Mouse (Mus musculus): Measurements from ENCODE around the gene Cdk4.
"Not testable (repeated sequence)": the region's sequence is repeated elsewhere in the genome, so short reads cannot be mapped to it uniquely, and the experiment has no call there.

The Cdk4 gene

DNA sequence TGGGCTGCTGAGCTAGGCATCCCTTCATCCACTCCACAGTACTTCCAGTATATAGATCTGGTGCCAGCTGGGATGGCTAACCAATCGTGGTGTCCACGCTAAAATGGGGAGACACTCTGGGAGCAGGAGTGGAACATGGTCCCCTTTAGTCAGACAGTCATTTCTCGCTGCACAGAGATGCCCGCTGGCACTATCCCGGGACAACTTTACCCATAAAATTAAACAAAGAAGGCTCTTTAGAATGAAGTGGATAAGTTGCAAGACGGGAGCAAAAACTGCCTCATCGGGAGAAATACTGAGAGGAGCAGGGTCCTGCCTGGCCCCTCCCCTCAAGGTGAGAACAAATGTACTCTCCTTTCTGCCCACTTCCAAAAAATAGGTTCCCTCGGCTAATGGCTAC, 4.6 kb upstream of the Cdk4 start:
- DNase-seq: no peak

DNA sequence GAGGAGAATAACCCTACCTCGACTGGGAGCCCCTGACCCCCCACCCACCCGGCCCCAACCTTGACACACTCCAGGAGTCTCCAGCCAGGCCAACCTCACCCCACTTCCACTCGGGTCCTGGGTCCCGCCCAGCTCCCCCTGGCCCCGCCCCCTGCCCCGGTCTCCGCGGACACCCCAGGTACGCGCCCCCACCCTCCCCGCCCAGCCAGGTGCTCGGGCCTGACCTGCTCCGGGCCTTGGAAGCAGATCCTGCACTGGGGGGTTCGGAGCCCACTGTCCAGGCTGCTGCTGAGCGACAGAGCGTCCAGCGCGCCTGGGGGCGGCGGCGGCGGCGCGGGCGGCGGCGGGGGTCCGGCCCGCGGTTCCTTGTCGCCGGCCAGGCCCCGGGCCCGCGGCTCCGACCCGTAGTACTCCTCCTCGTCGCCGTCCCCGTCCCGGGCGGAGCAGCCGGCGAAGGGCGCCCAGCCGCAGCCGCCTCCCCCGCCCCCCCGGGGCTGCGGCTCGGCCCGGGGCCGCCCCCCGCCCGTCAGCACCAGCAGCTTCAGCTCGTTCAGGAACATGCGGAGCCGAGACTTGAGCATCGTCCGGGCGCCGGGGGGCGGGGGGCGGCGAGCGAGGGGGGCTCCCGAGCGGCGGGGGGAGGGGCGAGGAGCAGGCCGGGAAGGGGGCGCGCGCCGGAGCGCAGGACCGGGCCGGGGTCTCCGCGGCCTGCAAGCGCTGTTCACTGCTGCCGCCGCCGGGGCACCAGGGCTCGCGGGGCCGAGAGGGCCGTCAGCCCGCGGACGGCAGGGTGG, 4.0 kb upstream of the Cdk4 start:
- DNase-seq: peak; percentile 63

DNA sequence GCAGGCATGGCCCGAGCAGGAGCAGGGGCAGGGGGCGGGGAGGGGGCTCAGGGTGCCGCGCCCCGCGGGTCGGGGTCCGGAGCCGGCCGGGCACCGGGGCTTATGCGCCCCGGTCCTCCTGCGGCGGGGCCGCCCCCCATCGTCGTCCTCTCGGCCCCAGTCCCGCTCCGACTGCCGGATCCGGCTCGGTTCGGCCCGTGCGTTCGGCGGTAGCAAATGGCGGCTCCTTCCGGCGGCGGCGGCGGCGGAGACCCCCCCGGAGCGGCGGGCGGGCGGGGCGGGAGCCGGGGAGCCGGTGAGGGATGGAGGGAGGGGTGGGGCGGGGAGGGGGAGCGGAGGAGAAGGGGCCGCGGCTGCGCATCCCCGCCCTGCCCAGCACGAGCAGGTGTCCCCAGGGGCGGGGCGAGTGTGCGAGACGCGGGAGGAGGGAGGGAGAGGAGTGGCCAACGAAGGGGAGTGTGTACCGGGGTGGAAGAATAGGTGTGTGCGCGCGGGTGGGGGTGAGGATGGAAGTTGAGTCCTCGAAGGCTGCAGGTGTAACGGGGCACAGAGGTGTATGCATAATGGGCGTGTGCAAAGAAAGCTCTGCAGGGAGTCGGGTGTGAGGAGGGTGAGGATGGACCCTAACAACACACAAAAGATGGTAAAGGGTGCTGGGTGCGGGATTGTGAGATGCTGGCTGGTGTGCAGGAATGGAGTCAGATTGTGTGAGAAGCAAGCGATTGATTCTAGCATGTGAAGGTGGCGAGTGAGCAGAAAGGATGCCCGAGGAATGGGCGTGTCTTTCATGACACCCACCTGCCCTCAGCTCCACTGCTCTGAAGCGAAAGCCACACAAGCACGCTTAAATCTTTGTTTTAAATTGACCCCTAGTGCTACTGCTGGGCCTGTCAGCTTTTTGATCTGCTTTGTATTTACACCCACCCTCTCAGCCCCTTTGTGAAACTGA, 3.1 kb upstream of the Cdk4 start, which contains the start of gene March9:
TSS of gene March9 (minus strand) at position 217 of the 949 bp plus-strand sequence.
- peak; percentile 95 for DNase-seq

DNA sequence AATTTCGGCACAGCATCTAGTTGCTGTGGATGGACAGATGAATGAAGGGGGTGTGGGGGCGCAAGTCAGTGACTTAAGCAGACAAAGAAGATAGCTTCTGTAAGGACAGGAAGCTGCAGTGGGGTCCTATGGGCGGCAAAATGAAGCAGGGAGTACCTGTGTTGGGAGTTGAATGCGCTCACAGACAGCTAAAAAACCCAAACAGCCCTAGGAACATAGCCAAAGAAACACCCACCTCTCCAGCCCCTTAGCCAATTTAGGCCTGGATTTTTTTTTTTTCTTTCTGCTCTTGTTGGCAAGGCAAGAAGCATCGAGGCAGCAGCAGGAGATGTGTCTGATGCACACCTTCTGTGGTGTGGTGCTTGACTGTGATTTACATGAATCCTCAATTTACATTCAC, 2.2 kb upstream of the Cdk4 start:
- DNase-seq: peak; percentile 67

DNA sequence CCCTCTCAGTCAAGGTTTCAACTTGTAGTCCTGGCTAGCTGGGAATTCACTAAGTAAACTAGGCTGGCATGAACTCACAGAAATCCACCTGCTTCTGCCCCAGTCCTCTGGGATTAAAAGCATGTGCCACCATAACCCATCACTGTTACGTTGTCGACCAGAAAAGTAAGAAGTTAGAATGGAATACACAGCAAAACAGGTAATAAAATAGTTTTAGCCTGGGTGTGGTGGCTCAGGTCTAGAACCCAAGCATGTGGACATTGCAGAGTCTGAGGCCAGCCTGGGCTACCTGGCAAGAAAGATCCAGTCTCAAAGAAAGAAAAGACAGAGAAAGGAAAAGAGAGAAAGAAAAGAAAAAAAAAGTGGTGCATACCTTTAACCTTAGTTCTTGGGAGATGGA, 1.8 kb upstream of the Cdk4 start:
- DNase-seq: no peak

DNA sequence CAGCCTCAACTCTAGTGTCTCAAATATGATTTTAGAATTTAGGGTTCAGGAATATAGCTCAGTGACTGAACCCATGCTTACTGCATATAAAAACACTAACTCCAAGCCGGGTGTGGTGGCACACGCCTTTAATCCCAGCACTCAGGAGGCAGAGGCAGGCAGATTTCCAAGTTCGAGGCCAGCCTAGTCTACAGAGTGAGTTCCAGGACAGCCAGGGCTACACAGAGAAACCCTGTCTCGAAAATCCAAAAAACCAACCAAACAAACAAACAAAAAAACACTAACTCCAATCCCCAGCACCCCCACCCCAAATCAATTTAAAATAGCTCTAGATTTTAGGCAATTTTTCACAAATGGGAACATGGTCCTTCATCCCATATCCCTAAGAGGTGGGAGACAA, 1.2 kb upstream of the Cdk4 start:
- DNase-seq: peak; percentile 66

DNA sequence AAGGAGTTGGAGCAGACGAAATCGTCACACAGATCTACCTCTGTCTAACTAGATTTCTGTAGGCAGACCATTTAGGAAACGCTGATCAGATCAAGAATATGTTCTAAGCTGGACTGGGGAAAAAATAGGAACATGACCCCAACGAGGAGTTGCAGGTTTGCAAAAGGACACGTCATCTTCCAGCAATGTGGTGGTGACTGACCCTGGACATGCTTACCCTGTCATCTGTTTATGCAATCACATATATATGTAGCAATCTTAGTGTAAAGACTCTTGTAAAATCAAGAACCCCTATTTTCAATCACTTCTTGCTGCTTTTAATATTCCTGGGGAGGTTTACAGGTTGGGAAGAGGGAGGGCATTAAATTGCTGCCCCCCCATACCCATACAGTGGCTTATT, 831 bp upstream of the Cdk4 start:
- no peak for DNase-seq

DNA sequence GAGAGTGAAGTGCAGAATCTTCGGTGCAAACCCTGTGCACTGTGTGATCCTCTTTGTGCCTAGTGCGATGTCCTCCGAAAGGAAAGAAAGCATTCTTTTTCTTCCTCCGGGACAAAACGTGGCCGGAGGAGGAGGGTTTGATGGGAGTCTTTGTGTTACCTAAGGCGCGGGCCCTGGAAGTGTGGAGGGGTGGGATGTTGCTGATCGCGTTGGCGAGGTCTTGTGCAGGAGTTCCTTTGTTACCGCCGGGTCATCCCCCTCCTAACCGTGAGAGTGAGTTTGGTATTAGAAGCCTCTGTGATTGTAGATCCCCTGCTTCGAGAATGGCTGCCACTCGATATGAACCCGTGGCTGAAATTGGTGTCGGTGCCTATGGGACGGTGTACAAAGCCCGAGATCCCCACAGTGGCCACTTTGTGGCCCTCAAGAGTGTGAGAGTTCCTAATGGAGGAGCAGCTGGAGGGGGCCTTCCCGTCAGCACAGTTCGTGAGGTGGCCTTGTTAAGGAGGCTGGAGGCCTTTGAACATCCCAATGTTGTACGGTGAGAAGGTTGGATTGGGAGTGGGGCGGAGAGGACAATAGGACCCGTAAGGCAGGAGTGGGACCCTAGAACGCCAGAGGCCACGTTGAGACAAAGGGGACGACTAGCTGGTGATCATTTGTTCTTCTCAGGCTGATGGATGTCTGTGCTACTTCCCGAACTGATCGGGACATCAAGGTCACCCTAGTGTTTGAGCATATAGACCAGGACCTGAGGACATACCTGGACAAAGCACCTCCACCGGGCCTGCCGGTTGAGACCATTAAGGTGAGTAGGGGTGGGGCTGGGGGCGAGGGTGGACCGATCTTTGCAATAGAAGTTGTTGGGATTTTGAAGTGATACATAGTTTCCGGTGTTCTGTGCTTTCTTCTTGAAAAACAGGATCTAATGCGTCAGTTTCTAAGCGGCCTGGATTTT, 858 bp downstream of the Cdk4 start:
- DNase-seq: peak; percentile 61

DNA sequence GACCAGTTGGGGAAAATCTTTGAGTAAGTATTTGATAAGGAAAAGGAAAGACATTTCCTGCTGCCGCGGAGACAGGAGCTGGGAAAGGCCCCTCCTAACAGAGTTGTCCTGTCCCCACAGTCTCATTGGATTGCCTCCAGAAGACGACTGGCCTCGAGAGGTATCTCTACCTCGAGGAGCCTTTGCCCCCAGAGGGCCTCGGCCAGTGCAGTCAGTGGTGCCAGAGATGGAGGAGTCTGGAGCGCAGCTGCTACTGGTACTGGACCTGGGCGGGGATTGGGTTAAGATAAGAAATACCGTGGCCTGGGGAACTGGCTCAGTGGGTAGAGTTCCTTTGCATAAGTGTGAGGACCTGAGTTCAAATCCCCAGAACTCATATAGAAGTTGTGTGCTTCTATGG, 2.6 kb downstream of the Cdk4 start:
- peak; percentile 59 for DNase-seq

DNA sequence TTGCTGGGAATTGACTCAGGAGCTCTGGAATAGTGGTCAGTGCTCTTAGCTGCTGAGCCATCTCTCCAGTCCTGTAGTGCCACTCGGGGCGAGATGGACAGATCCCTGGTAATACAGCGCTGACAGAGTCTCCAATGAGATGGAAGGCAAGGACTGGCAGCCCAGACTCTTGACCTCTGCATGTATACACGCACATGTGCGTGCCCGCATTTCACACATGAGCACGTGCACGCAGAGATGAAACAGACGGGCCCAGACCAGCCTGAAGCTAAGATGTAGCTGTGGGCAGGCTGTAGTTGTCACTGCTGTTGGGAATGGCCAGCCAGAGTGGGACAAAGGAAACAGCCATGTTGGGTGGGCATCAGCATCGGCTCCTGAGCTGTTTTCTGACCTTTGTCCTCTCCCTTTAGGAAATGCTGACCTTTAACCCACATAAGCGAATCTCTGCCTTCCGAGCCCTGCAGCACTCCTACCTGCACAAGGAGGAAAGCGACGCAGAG, 3.2 kb downstream of the Cdk4 start:
- DNase-seq: no peak

DNA sequence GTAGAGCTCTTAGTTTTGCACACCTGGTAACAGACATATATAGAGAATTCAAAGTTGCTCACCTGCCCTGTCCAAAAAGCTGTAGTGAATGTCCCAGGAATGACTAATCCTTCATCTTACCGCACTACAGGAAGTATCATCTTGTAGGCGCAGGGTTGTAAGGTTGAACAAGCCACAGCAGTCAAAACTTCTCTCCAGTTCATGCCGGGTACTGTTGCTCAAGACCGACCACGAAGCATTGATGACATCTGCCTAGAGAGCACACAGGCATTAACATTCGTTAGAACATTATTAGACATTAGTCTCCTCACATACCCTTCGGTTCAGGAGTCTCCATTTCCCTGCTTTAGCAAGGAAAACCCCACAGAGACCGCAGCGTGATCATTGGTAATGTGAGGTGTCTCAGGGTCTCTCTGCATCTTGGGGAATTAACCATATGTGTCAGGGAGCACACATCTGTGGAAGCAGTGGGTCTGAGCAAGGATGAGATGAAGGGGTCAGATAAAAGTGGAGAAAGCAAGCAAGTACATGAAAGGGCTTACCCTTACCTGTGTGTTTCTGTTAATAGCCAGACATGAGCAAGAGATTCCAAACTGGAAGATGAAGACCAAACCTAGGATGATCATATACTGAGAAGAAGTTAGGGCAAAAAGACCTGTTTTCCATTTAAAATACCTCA, 5.2 kb downstream of the Cdk4 start:
- no peak for DNase-seq

DNA sequence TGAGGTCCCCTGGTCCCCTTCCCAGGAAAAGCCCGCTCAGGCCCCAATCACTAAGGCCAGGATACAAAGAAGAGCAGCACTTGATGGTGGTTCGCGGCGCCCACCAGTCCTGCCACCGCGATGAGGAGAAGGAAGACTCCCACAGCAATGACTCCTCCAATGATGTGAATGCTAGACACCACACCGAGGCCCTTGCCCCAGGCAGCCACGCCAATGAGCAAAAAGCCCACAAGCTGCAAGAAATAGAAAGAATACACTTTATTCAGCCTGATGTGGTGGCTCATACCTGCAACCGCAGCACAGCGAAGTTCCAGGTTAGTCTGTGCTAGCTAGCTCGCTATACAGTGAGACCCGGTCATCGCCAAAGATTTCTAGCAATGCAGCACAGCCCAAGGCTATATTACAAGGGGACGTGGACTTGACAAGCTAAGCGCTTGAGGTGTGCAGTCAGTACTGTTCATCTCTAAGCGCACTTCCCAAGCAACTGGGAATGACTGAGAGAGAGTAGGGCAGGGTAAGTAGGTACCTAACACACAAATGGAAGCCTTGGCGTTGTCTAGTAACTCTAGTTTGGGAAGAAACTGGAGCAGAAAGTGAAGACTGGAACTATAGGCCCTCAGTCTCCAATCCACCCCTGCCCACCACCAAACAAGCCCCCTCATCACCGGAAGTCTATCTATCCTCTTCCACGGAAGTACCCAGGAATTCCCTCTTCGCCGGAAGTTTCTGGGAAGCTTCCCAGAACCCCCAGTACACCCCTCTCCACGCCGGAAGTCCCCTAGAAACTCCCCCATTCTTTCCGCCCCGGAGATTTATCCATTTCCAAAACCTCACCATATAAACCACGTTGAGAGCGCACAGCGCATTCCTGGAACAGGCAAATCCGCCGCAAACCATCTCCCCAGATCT, 6.2 kb downstream of the Cdk4 start:
- DNase-seq: peak; percentile 39

DNA sequence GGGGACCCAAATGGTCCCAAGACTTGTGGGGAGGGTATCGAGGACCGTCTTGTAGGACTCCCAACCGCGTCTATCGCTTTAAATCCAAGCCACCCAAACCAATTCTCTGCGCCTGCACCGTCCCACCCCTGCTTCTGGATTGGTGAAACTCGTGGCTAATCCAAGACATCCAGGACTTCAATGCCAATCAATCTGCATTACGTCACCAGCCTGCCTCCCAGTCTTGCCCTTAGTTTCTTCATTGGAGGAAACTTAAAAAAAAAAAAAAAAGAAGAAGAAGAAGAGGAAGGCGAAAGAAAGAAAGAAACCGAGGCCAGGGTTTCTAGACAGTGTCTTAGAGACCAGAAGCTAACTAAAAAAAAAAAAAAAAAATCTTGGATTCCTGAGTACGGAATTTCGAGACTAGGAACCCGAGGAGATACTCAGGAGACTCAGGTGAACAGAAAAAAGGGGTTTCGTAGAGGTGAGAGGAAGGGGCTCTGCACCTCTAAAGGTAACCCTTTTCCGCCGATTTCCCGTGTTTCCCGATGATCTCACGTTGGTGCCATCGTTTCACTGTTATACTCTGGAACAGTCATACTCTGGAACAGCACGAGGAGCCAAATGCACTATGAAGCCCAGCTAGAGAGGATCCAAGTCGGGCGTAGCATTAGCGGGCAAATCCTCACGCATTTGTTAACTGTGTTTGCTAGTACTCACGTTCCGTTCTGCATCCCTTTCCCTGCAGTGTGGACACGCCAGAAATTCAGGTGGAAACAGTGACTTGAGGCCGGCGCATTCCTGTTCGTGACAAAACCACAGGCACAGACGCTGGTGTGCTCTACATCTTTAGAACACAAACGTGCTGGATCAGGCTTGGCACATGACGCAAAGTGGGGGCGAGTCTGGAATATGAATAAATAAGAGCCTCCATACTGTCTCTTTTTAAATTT, 7.1 kb downstream of the Cdk4 start, which contains the start of gene Tspan31:
TSS of gene Tspan31 (minus strand) at position 75 of the 932 bp plus-strand sequence.
- DNase-seq: peak; percentile 95

DNA sequence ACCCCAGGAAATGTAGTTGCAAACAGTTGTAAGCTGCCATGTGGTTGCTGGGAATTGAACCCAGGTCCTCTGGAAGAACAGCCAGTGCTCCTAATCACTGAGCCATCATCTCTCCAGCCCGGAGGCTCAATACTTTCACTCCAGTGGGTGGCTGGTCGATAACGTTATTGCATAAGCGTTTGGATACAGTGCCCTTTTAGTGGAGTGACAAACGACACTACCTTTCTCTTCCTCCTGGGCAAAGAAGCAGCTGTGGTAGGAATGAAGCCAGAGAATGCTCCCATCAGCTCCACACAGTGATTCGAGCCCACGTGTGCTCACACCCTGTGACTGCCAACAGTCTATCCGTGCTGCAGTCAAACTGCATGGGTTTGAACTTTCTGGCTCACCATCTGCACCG, 7.9 kb downstream of the Cdk4 start:
- DNase-seq: peak; percentile 28

DNA sequence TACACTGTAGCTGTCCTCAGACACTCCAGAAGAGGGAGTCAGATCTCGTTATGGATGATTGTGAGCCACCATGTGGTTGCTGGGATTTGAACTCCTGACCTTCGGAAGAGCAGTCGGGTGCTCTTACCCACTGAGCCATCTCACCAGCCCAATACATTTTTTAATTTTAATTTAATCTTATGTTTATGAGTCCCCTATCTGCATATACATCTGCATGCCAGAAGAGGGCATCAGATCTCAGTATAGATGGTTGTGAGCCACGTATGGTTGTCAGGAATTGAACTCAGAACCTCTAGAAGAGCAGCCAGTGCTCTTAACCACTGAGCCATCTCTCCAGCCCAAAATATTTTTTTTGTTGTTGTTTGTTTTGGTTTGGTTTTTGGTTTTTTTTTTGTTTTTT, 8.9 kb downstream of the Cdk4 start:
- DNase-seq: not testable (repeated sequence)

DNA sequence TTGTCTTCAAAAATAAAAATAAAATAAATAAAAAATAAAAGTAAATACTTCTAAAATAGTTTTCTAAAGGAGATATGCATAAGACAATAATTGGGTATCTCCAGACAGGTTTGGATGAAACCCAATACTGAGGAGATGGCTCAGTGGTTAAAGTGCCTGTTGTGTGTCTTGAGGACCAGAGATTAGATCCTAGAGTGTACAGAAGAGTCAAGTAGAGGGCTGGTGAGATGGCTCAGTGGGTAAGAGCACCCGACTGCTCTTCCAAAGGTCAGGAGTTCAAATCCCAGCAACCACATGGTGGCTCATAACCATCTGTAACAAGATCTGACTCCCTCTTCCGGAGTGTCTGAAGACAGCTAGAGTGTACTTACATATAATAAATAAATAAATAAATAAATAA, 9.6 kb downstream of the Cdk4 start:
- DNase-seq: not testable (repeated sequence)

DNA sequence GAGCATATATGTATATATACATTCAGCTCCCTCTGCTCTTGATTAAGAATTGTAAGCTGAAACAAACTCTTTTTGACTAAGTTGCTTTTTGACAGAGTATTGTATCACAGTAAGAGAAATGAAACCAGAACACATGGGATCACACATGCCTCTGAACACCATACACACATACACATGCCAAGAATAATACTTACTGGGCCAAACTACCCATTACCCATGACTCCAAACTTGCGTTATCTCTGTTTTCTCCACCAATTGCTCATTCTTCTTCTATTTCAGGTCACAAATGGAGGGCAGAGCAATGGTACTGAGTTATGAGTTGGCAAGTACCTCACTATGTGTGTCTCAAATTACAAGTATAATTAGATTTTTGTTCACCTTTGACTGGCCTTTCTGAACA, 10.6 kb downstream of the Cdk4 start:
- no peak for DNase-seq

DNA sequence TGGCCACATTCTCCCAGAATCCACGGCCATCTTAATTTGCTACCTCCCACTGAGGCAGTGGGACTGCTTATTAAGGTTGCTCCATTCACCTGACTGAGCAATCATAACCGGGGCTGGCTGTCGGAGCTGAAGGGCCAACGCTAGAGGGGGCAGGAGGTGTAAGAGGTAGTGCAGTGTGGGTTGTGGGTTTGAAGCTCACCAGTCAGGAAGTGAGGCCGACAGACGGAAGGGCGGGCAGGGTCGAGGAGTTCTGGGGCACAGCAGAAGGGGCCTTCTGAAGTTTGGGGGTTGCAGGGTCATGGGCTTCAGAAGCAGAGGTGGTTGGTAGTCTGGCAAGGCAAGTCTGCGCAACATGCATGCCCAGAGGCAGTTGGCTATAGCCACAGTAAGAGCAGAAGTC, 11.7 kb downstream of the Cdk4 start, which contains the start of gene Agap2:
TSS of gene Agap2 (plus strand) at position 205 of the 400 bp plus-strand sequence.
- no peak for DNase-seq

DNA sequence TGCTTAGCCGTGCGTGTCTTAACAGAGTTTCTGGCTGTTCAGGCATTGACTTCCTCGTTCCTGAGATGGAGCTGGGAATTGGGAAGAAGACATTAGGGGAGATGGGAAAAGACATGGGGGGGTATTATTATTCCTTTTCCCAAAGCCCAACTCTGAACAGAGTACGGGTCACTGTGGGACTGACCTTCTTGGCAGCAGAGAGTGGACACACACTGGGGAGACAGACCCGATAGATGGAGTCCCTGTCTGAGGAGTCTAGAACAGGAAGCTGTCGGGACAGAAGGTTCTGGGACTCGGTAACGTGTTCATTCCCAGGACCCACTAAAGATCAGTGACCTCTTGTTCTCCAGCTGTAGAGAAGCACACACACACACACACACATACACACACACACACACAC, 12.3 kb downstream of the Cdk4 start:
- DNase-seq: no peak
